19 mouse cellular contexts compared by ENCODE assay signal in genomic region chr17:25645661-25646060, GRCm38 (mm10).
"Had no signal": no experiment of that assay in that cellular context is flagged by ENCODE, and none has a peak within 500 bp of the region (broad histone marks: within the 10 kb centered on the region; RNA-seq: fewer than 3 reads in every experiment).

No protein-coding gene starts in this region.

- ATAC-seq: liver, postnatal 0 days; midbrain, embryonic 16.5 days had no signal

- H3K9ac ChIP-seq: liver, postnatal 0 days; lung, embryonic 14.5 days; midbrain, embryonic 12.5 days; neural tube, embryonic 13.5 days; neural tube, embryonic 15.5 days had no signal

- H3K27ac ChIP-seq: midbrain, embryonic 10.5 days; midbrain, embryonic 12.5 days; neural tube, embryonic 13.5 days; neural tube, embryonic 15.5 days had no signal

- H3K36me3 ChIP-seq: midbrain, embryonic 12.5 days; neural tube, embryonic 15.5 days had no signal

- H3K4me3 ChIP-seq: midbrain, embryonic 10.5 days; midbrain, embryonic 12.5 days; myocyte; neural tube, embryonic 13.5 days; neural tube, embryonic 15.5 days had no signal

- H3K4me2 ChIP-seq: lung, embryonic 14.5 days; midbrain, embryonic 12.5 days; neural tube, embryonic 13.5 days; neural tube, embryonic 15.5 days had no signal

- DNase-seq: liver, postnatal 0 days; lung, embryonic 14.5 days; lung, postnatal 10 days; lung, postnatal 4 days; midbrain, embryonic 14.5 days; retina, postnatal 1 day; right cerebral cortex, adult 18-20 months; right cerebral cortex, postnatal 25 days; right cerebral cortex, postnatal 4 days; spleen, adult 18-20 months; thymus, adult 18-20 months; thymus, postnatal 14 days; thymus, postnatal 36 days had no signal

- H3K9me3 ChIP-seq: midbrain, embryonic 10.5 days; midbrain, embryonic 12.5 days; neural tube, embryonic 13.5 days; neural tube, embryonic 15.5 days had no signal

- H3K27me3 ChIP-seq: midbrain, embryonic 12.5 days; neural tube, embryonic 13.5 days; neural tube, embryonic 15.5 days had no signal
